Mouse (Mus musculus): Measurements from ENCODE around the gene Tead4.

The Tead4 gene

GRCm38 (mm10) chr6:128300134-128301001 is at the start of gene Tead4:
TSS of gene Tead4 (minus strand) at chr6:128300823.
- in situ Hi-C loops (cut with MboI; ENCODE audit: low pct_unique_long_range_greater_than_20kb in 1 of 2, low sequenced_read_pairs in 2 of 2, unreplicated experiment in 1 of 2): loop anchor here (5.0 kb wide), 2 partner anchors 63 to 113 kb away; no protein-coding TSS in a partner anchor

DNA sequence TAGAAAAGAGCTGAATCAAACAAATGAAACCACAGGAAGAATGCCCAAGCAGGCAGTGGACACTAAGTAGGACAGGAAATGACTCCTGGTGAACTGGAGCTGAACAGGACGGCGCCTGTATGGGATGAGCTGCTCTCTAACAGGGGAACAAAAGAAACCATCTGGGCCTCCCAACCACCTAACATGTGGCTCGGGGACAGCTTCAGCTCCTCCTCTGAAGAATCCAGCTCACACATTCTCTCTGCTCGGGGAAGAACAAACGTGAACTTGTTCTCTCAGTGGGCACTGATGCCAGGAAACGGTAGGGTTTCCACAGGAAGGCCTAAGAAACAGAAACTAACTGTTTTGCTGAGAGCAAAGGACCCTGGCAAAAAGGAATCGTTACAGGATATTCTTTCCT is 49.1 kb upstream of the Tead4 start:
- in situ Hi-C loops (cut with MboI; ENCODE audit: low pct_unique_long_range_greater_than_20kb in 1 of 2, low sequenced_read_pairs in 2 of 2, unreplicated experiment in 1 of 2): loop anchor here in 1 of 2 experiments (5.0 kb wide), 1 partner anchor 32 kb away; no protein-coding TSS in a partner anchor

DNA sequence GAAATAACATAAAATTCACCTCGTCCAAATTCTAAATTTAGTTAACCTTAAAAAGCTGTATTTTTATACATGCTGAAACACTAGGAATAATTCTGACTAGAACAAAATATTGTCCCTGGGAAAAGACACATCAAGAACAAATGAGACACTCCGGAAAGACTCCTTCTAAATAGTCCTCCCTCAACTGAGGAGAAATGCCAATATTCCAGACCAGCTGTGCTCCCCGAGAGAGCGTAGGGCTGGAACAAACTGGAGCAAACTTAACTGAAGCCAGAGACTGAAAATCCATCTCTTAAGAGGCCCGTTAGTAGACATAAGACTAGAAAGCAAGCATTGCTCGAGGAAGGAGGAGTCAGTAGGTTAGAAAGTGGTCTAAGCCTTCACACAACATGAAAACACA is 46.2 kb upstream of the Tead4 start:
- in situ Hi-C loops (cut with MboI; ENCODE audit: low pct_unique_long_range_greater_than_20kb in 1 of 2, low sequenced_read_pairs in 2 of 2, unreplicated experiment in 1 of 2): no loop called here

DNA sequence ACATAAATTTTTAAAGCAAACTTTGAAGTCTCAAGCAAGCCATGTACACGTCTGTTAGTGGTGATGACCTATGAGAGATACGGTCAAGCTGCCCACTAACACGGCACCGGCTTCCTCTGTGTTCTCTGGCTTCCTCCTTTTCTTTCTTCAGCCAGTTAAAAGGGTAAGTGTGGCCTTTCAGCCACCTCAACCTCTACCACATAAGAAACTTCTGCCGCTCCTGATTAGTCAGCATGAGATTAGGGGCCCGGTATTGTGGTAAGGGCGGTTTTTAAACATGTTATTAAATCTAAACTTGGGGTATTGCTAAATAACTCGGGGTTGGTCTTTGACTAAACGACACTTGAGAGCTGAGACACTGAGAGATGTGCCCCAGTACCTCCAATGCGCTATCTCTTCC is 45.0 kb upstream of the Tead4 start:
- in situ Hi-C loops (cut with MboI; ENCODE audit: low pct_unique_long_range_greater_than_20kb in 1 of 2, low sequenced_read_pairs in 2 of 2, unreplicated experiment in 1 of 2): no loop called here

- in situ Hi-C loops (cut with MboI; ENCODE audit: low pct_unique_long_range_greater_than_20kb in 1 of 2, low sequenced_read_pairs in 2 of 2, unreplicated experiment in 1 of 2): no loop called here
Measured at GRCm38 (mm10) chr6:128341956-128342723, 41.5 kb upstream of the Tead4 start.

DNA sequence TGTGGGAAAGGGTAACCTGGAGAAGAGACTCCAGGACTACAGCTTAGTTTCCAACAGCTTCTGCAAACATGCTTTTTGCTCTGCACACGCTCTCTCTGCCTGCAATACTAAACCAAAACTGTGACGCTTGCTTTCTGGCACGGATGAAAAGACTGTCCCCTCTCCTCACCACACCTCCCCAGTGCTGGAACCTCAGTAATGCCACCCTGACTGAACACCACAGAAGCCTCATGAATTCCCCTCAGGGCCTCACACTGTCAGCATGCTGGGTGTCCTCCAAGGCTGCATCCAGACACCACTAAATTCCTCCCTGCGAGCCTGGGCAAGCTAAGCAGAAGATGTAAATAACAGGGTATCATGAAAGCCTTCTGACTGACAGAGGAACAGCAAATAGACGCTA is 38.3 kb upstream of the Tead4 start:
- in situ Hi-C loops (cut with MboI; ENCODE audit: low pct_unique_long_range_greater_than_20kb in 1 of 2, low sequenced_read_pairs in 2 of 2, unreplicated experiment in 1 of 2): no loop called here

GRCm38 (mm10) chr6:128337467-128337866 is 36.8 kb upstream of the Tead4 start:
- in situ Hi-C loops (cut with MboI; ENCODE audit: low pct_unique_long_range_greater_than_20kb in 1 of 2, low sequenced_read_pairs in 2 of 2, unreplicated experiment in 1 of 2): no loop called here

- in situ Hi-C loops (cut with MboI; ENCODE audit: low pct_unique_long_range_greater_than_20kb in 1 of 2, low sequenced_read_pairs in 2 of 2, unreplicated experiment in 1 of 2): no loop called here
Measured at GRCm38 (mm10) chr6:128334397-128335124, 33.9 kb upstream of the Tead4 start.

- in situ Hi-C loops (cut with MboI; ENCODE audit: low pct_unique_long_range_greater_than_20kb in 1 of 2, low sequenced_read_pairs in 2 of 2, unreplicated experiment in 1 of 2): loop anchor here (5.0 kb wide), 2 partner anchors 34 to 39 kb away; partner anchors contain the start of gene Tulp3 (in 1 of the 2)
Measured at GRCm38 (mm10) chr6:128318317-128318716, 17.7 kb upstream of the Tead4 start.

- in situ Hi-C loops (cut with MboI; ENCODE audit: low pct_unique_long_range_greater_than_20kb in 1 of 2, low sequenced_read_pairs in 2 of 2, unreplicated experiment in 1 of 2): loop anchor here (5.0 kb wide), 2 partner anchors 37 to 42 kb away; partner anchors contain the start of gene Tulp3 (in 1 of the 2)
Measured at GRCm38 (mm10) chr6:128315597-128315996, 15.0 kb upstream of the Tead4 start.

DNA sequence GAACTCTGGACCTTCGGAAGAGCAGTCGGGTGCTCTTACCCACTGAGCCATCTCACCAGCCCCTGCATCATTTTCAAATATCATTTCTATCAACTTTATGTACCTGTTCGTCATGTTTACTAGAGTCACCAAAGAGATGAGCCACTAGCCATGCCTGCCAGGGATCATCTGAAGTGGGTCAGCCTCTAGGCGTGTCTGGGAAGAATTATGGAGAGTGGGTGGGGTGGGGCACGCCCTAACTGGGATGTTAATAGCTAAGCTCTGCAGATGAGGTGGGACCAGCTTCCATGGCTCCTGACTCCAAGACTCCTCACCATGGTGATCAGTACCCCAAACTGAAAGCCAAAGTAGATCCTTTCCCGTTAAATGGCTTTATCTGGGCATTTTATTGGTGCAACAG is 14.2 kb upstream of the Tead4 start:
- in situ Hi-C loops (cut with MboI; ENCODE audit: low pct_unique_long_range_greater_than_20kb in 1 of 2, low sequenced_read_pairs in 2 of 2, unreplicated experiment in 1 of 2): loop anchor here (5.0 kb wide), 2 partner anchors 38 to 43 kb away; partner anchors contain the start of gene Tulp3 (in 1 of the 2)

GRCm38 (mm10) chr6:128308311-128308710 is 7.7 kb upstream of the Tead4 start:
- in situ Hi-C loops (cut with MboI; ENCODE audit: low pct_unique_long_range_greater_than_20kb in 1 of 2, low sequenced_read_pairs in 2 of 2, unreplicated experiment in 1 of 2): no loop called here

- in situ Hi-C loops (cut with MboI; ENCODE audit: low pct_unique_long_range_greater_than_20kb in 1 of 2, low sequenced_read_pairs in 2 of 2, unreplicated experiment in 1 of 2): loop anchor here (5.0 kb wide), 2 partner anchors 68 to 118 kb away; no protein-coding TSS in a partner anchor
Measured at GRCm38 (mm10) chr6:128304801-128305200, 4.2 kb upstream of the Tead4 start.

GRCm38 (mm10) chr6:128302640-128303039 is 2.0 kb upstream of the Tead4 start:
- in situ Hi-C loops (cut with MboI; ENCODE audit: low pct_unique_long_range_greater_than_20kb in 1 of 2, low sequenced_read_pairs in 2 of 2, unreplicated experiment in 1 of 2): loop anchor here (5.0 kb wide), 2 partner anchors 65 to 115 kb away; no protein-coding TSS in a partner anchor

- in situ Hi-C loops (cut with MboI; ENCODE audit: low pct_unique_long_range_greater_than_20kb in 1 of 2, low sequenced_read_pairs in 2 of 2, unreplicated experiment in 1 of 2): loop anchor here (5.0 kb wide), 2 partner anchors 65 to 115 kb away; no protein-coding TSS in a partner anchor
Measured at GRCm38 (mm10) chr6:128301891-128302290, 1.3 kb upstream of the Tead4 start.

- in situ Hi-C loops (cut with MboI; ENCODE audit: low pct_unique_long_range_greater_than_20kb in 1 of 2, low sequenced_read_pairs in 2 of 2, unreplicated experiment in 1 of 2): loop anchor here (5.0 kb wide), 2 partner anchors 64 to 114 kb away; no protein-coding TSS in a partner anchor
Measured at GRCm38 (mm10) chr6:128301458-128301857, 835 bp upstream of the Tead4 start.

DNA sequence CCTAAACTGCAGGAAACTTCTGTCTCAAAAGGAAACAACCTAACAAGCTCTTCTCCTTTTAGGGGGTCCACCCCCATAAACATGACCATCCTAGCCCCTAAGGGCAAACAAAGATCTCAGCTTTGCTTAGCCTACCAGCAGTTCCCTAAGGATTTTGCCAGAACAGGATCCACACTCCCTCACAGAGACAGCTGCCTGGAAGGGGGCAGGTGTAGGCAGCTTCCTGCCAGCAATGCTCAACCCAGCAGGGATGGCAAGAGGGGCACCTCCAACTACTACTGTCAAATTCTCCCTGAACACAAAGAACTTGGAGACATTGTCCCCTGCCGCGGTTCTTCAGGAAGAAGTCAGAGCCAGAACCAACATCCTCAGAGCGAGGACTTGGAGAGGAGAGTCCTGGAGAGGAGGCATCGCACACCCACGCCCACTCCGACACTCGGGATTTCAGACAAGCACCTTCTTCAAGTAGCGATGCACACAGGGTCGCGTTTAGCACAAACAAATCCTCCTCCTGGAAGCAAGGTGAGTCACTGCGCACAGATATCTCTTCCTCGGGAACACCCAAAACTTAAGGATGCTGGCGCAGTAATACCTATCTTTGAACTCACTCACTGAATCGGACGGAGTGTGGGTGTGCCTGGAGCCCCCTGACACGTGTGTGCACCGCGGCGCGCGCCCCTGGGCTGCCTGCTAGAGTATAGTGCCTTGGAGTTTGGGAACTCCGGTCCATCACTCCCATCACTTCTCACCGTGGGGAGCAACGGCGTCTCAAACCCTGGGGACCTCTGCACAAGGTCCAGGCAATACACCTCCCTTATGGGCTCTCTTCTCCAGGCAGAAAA is 1.1 kb downstream of the Tead4 start:
- in situ Hi-C loops (cut with MboI; ENCODE audit: low pct_unique_long_range_greater_than_20kb in 1 of 2, low sequenced_read_pairs in 2 of 2, unreplicated experiment in 1 of 2): loop anchor here (5.0 kb wide), 2 partner anchors 62 to 112 kb away; no protein-coding TSS in a partner anchor

Data from mouse embryonic stem cell (cell line).